Mouse (Mus musculus): ENCODE measurements around the gene Myom3. TPM values are rescaled to one million over a fixed set of nuclear protein-coding genes. Genes with fewer than 3 reads are reported as not detected.

Gene Myom3
- polyA plus RNA-seq, 1 experiment from 2014 or later, result 0.59 TPM

DNA sequence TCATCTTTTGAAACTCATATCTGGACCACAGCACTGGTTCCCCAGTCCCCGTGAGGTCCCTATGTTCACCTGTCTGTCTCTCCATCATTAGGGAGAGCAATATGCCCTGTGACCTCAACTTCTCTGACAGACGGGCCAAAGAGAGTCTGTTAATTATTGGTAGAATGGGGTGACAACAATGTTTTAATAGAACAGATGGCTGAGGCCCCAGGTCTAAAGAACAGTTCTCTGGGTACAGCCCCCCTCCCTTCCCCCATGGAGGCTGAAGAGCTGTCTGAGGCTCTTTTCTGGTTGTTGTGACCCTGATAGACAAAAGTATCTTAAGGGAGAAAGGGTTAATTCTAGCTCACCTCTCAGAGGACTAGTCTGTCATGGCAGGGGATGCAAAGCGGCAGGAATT is 58.9 kb downstream of the Myom3 start:
- ATAC-seq (ENCODE audit: low FRiP score, low TSS enrichment), result no peak

DNA sequence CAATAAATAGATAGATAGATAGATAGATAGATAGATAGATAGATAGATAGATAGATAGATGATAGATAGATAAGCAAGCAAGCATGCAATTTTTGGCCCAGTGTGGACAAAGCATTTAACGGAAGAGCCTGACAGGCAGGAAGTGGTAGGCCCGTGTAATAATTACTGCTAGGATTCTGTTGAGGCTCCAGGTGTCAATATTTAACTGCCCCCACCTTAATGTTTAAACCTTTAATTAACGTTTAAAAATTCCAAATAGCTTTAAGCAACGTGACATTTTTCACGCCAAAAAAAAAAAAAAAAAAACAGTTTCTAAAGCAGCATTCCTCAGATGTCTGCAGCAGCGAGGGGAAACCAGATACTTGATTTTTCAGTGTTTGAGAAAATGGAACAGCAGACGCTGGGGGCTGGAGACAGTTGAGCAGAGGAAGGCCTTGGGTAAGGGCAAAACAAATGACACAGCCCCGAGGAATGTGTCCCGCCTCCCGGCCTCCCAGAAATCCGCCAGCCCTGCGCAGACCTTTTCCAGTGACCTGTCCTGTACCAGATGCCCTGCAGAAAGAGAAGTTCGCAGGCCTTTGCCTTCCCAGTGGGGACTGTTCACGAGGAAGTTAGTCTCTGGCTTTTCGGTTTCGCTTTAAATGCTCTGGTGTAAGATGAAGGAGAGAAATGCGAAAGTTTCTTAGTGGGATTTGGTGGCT is 60.5 kb downstream of the Myom3 start:
- DNase-seq (ENCODE audit: low spot score), result no peak

More for the DNA sequence above, 58.9 kb downstream of the Myom3 start:
- DNase-seq (ENCODE audit: low spot score), result no peak
- no peaks in the 10 kb centered on the region for H3K36me3 ChIP-seq (ENCODE audit: control insufficient read depth, insufficient read depth, low read length)
- TF ChIP-seq EP300 (optimal IDR thresholded peaks at IDR 0.05) (no peak), CTCF (IDR thresholded peaks at IDR 0.05; ENCODE audit: low read depth) (no peak)
- no peak overlapping the region for H3K9ac ChIP-seq (ENCODE audit: low read length)
- no peak overlapping the region for H3K4me2 ChIP-seq (replicated peaks; ENCODE audit: low read depth)
- no peak overlapping the region for H3K4me3 ChIP-seq (ENCODE audit: low read depth, low read length)
- WGBS, result 76% methylated on average over 3 of the region's 3 CpGs
- H3K9me3 ChIP-seq (ENCODE audit: control insufficient read depth, low read length), result no peaks in the 10 kb centered on the region
- H3K4me1 ChIP-seq (replicated peaks; ENCODE audit: control insufficient read depth, insufficient read depth), result no peaks in the 10 kb centered on the region
- no peaks in the 10 kb centered on the region for H3K27me3 ChIP-seq (ENCODE audit: control insufficient read depth, insufficient read depth, low read length)
- no peak overlapping the region for H3K27ac ChIP-seq (replicated peaks)

DNA sequence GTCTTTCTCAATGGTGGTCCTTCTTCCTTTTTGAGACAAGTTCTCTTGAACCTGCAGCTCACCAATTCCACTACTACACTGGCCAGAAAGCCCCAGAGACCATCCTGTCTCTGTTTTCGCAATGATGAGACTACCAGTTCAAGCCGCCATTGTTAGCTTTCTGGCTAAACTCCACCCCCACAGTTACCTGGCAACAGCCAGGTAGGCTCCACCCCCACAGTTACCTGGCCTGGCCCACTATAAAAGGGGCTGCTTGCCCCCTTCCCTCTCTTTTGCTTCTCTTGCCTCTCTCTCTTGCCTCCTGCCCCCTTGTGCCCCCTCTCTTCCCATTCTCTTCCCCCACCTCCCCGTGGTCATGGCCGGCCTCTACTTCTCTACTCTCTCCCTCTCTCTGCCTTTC is 62.3 kb downstream of the Myom3 start:
- TF ChIP-seq CTCF (IDR thresholded peaks at IDR 0.05; ENCODE audit: low read depth), result no peak
- TF ChIP-seq EP300 (optimal IDR thresholded peaks at IDR 0.05), result no peak
- 93% methylated on average over 4 of the region's 4 CpGs for WGBS
- ATAC-seq (ENCODE audit: low FRiP score, low TSS enrichment), result no peak

More for the DNA sequence above, 60.5 kb downstream of the Myom3 start:
- Histone ChIP-seq H3K36me3 (ENCODE audit: control insufficient read depth, insufficient read depth, low read length) (no peaks in the 10 kb centered on the region), H3K4me2 (replicated peaks; ENCODE audit: low read depth) (no peak overlapping the region), H3K4me1 (replicated peaks; ENCODE audit: control insufficient read depth, insufficient read depth) (no peaks in the 10 kb centered on the region), H3K9me3 (ENCODE audit: control insufficient read depth, low read length) (no peaks in the 10 kb centered on the region), H3K27ac (replicated peaks) (peak overlapping the region; percentile 36; the same call in 1 of the 2 replicates), H3K27me3 (ENCODE audit: control insufficient read depth, insufficient read depth, low read length) (no peaks in the 10 kb centered on the region), H3K9ac (ENCODE audit: low read length) (no peak overlapping the region), H3K4me3 (ENCODE audit: low read depth, low read length) (no peak overlapping the region)
- WGBS, result 43% methylated on average over 17 of the region's 17 CpGs
- ATAC-seq (ENCODE audit: low FRiP score, low TSS enrichment), result peak; percentile 36; the same call in 1 of the 2 replicates
- TF ChIP-seq EP300 (optimal IDR thresholded peaks at IDR 0.05) (no peak), CTCF (IDR thresholded peaks at IDR 0.05; ENCODE audit: low read depth) (no peak)

DNA sequence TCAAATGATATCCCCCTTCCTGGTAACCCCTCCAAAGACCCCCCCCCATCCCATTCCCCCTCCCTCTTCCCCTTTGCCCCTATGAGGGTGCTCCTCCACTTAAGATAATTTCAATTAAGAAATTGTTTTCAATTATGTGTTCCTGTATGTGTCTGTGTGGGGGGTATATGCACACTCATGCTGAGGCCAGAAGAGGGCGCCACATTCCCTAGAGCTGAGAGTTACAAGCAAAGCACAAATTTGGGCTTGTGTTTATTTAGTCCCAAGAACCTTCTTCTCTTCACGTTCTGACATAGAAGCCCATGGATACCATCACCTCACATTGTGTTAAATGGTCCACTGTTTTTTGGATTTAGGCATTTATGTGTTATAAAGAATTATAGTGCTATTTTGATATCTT is 63.8 kb downstream of the Myom3 start:
- DNase-seq (ENCODE audit: low spot score) (peak; percentile 37), ATAC-seq (ENCODE audit: low FRiP score, low TSS enrichment) (no peak)
- Histone ChIP-seq H3K9me3 (ENCODE audit: control insufficient read depth, low read length) (no peaks in the 10 kb centered on the region), H3K27ac (replicated peaks) (no peak overlapping the region), H3K4me3 (ENCODE audit: low read depth, low read length) (no peak overlapping the region), H3K9ac (ENCODE audit: low read length) (no peak overlapping the region), H3K4me1 (replicated peaks; ENCODE audit: control insufficient read depth, insufficient read depth) (no peaks in the 10 kb centered on the region), H3K4me2 (replicated peaks; ENCODE audit: low read depth) (no peak overlapping the region), H3K27me3 (ENCODE audit: control insufficient read depth, insufficient read depth, low read length) (no peaks in the 10 kb centered on the region), H3K36me3 (ENCODE audit: control insufficient read depth, insufficient read depth, low read length) (no peaks in the 10 kb centered on the region)
- peak; percentile 76 for TF ChIP-seq CTCF (IDR thresholded peaks at IDR 0.05; ENCODE audit: low read depth)
- no peak for TF ChIP-seq EP300 (optimal IDR thresholded peaks at IDR 0.05)
- WGBS, result 57% methylated on average over 2 of the region's 2 CpGs

More for the DNA sequence above, 62.3 kb downstream of the Myom3 start:
- no peak overlapping the region for H3K4me3 ChIP-seq (ENCODE audit: low read depth, low read length)
- no peak overlapping the region for H3K9ac ChIP-seq (ENCODE audit: low read length)
- no peaks in the 10 kb centered on the region for H3K36me3 ChIP-seq (ENCODE audit: control insufficient read depth, insufficient read depth, low read length)
- no peak for DNase-seq (ENCODE audit: low spot score)
- H3K4me1 ChIP-seq (replicated peaks; ENCODE audit: control insufficient read depth, insufficient read depth), result no peaks in the 10 kb centered on the region
- no peaks in the 10 kb centered on the region for H3K9me3 ChIP-seq (ENCODE audit: control insufficient read depth, low read length)
- no peaks in the 10 kb centered on the region for H3K27me3 ChIP-seq (ENCODE audit: control insufficient read depth, insufficient read depth, low read length)
- no peak overlapping the region for H3K4me2 ChIP-seq (replicated peaks; ENCODE audit: low read depth)
- no peak overlapping the region for H3K27ac ChIP-seq (replicated peaks)

DNA sequence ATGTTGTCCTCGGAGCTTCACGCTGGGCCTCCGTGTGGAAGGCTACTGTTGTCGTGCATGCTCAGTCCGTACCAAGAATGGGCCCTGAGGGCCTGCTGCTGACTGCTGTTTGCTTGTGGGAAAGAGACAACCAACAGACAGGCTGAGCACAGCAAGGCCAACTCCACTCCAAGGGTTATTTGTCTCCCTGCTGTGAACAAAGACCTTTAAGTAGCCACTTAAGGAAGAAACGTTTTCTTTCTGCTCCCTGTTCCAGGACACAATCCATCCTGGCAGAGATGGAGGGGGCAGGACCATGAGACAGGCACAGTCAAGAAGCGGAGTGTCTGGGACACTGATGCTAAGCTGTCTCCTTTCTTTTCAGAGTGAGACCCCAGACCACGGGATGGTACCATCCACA is 64.7 kb downstream of the Myom3 start:
- Histone ChIP-seq H3K9me3 (ENCODE audit: control insufficient read depth, low read length) (no peaks in the 10 kb centered on the region), H3K4me3 (ENCODE audit: low read depth, low read length) (no peak overlapping the region), H3K27me3 (ENCODE audit: control insufficient read depth, insufficient read depth, low read length) (no peaks in the 10 kb centered on the region), H3K4me1 (replicated peaks; ENCODE audit: control insufficient read depth, insufficient read depth) (peaks cover 8% of the 10 kb centered on the region; the same call in 1 of the 2 replicates), H3K36me3 (ENCODE audit: control insufficient read depth, insufficient read depth, low read length) (no peaks in the 10 kb centered on the region), H3K9ac (ENCODE audit: low read length) (no peak overlapping the region), H3K4me2 (replicated peaks; ENCODE audit: low read depth) (no peak overlapping the region), H3K27ac (replicated peaks) (no peak overlapping the region)
- no peak for TF ChIP-seq EP300 (optimal IDR thresholded peaks at IDR 0.05)
- no peak for TF ChIP-seq CTCF (IDR thresholded peaks at IDR 0.05; ENCODE audit: low read depth)
- ATAC-seq (ENCODE audit: low FRiP score, low TSS enrichment) (no peak), DNase-seq (ENCODE audit: low spot score) (no peak)
- 41% methylated on average over 8 of the region's 8 CpGs for WGBS

DNA sequence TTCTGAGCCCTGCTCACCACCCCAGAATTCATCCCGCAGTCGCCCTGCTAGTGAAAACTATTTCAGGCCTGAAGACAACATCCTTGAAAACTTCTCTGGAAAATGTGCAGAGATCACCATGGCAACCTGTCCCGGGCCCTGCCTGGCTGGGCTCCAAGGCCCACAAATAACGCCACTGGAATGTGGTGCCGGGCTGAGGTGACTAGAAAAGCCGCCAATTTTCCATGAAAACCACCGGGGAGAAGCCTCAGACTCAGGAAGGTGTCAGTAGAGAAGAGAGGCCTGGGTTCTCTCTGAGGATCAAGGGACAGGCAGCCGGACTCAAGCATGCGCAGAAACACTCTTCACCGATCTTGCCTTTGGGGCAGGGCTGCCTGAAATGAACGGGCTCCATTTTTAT is 69.0 kb downstream of the Myom3 start:
- TF ChIP-seq EP300 (optimal IDR thresholded peaks at IDR 0.05) (no peak), CTCF (IDR thresholded peaks at IDR 0.05; ENCODE audit: low read depth) (no peak)
- H3K4me3 ChIP-seq (ENCODE audit: low read depth, low read length), result no peak overlapping the region
- no peak overlapping the region for H3K4me2 ChIP-seq (replicated peaks; ENCODE audit: low read depth)
- no peaks in the 10 kb centered on the region for H3K27me3 ChIP-seq (ENCODE audit: control insufficient read depth, insufficient read depth, low read length)
- no peaks in the 10 kb centered on the region for H3K9me3 ChIP-seq (ENCODE audit: control insufficient read depth, low read length)
- H3K4me1 ChIP-seq (replicated peaks; ENCODE audit: control insufficient read depth, insufficient read depth), result peaks cover 10% of the 10 kb centered on the region; the same call in 1 of the 2 replicates
- no peaks in the 10 kb centered on the region for H3K36me3 ChIP-seq (ENCODE audit: control insufficient read depth, insufficient read depth, low read length)
- 0 out of 2 replicates have a peak overlapping the region, but pooled peaks have one; percentile 8 for H3K9ac ChIP-seq (ENCODE audit: low read length)
- ATAC-seq (ENCODE audit: low FRiP score, low TSS enrichment) (peak; percentile 71; the same call in 1 of the 2 replicates), DNase-seq (ENCODE audit: low spot score) (peak; percentile 68)
- 13% methylated on average over 11 of the region's 11 CpGs for WGBS
- peak overlapping the region; percentile 84 for H3K27ac ChIP-seq (replicated peaks)

All from stomach, postnatal 0 days (tissue).